Mouse (Mus musculus): ENCODE data around the gene 5031439G07Rik. TPM values are rescaled to one million over a fixed set of nuclear protein-coding genes. Genes with fewer than 3 reads are reported as not detected.

Gene 5031439G07Rik
- polyA plus RNA-seq, 1 experiment from 2014 or later: 5.0 TPM

- 84% methylated on average over 4 of the region's 4 CpGs for WGBS
- Histone ChIP-seq H3K9ac (no peak overlapping the region), H3K4me3 (no peak overlapping the region), H3K36me3 (peaks cover 15% of the 10 kb centered on the region; the same call in 1 of the 2 replicates), H3K4me1 (replicated peaks) (peaks cover 10% of the 10 kb centered on the region), H3K27ac (no peak overlapping the region), H3K4me2 (no peak overlapping the region), H3K9me3 (replicated peaks) (no peaks in the 10 kb centered on the region), H3K27me3 (no peaks in the 10 kb centered on the region)
- ATAC-seq (replicated peaks; ENCODE audit: insufficient number of reproducible peaks, insufficient read depth, low FRiP score, low read depth): no peak
Measured at GRCm38 (mm10) chr15:84950053-84950452, 38.3 kb downstream of the 5031439G07Rik start.

- 33% methylated on average over 14 of the region's 14 CpGs for WGBS
- H3K4me1 ChIP-seq (replicated peaks): peaks cover 17% of the 10 kb centered on the region
- no peaks in the 10 kb centered on the region for H3K27me3 ChIP-seq
- peaks cover 15% of the 10 kb centered on the region; the same call in 1 of the 2 replicates for H3K36me3 ChIP-seq
- no peak overlapping the region for H3K4me3 ChIP-seq
- H3K27ac ChIP-seq: no peak overlapping the region
- H3K4me2 ChIP-seq: no peak overlapping the region
- no peaks in the 10 kb centered on the region for H3K9me3 ChIP-seq (replicated peaks)
- 0 out of 2 replicates have a peak, but pooled peaks have one; percentile 32 for ATAC-seq (replicated peaks; ENCODE audit: insufficient number of reproducible peaks, insufficient read depth, low FRiP score, low read depth)
- no peak overlapping the region for H3K9ac ChIP-seq
Measured at GRCm38 (mm10) chr15:84948990-84949389, 39.4 kb downstream of the 5031439G07Rik start.

- Histone ChIP-seq H3K4me2 (no peak overlapping the region), H3K27ac (no peak overlapping the region), H3K27me3 (no peaks in the 10 kb centered on the region), H3K9me3 (replicated peaks) (no peaks in the 10 kb centered on the region), H3K36me3 (peaks cover 27% of the 10 kb centered on the region), H3K4me3 (no peak overlapping the region), H3K9ac (no peak overlapping the region), H3K4me1 (replicated peaks) (peaks cover 22% of the 10 kb centered on the region)
- no peak for ATAC-seq (replicated peaks; ENCODE audit: insufficient number of reproducible peaks, insufficient read depth, low FRiP score, low read depth)
- 75% methylated on average over 5 of the region's 5 CpGs for WGBS
Measured at GRCm38 (mm10) chr15:84944319-84944718, 44.0 kb downstream of the 5031439G07Rik start.

- no peak overlapping the region for H3K4me2 ChIP-seq
- no peak for ATAC-seq (replicated peaks; ENCODE audit: insufficient number of reproducible peaks, insufficient read depth, low FRiP score, low read depth)
- H3K9ac ChIP-seq: no peak overlapping the region
- H3K4me1 ChIP-seq (replicated peaks): peaks cover 12% of the 10 kb centered on the region
- peaks cover 43% of the 10 kb centered on the region for H3K36me3 ChIP-seq
- H3K27me3 ChIP-seq: no peaks in the 10 kb centered on the region
- 57% methylated on average over 11 of the region's 11 CpGs for WGBS
- no peak overlapping the region for H3K27ac ChIP-seq
- H3K9me3 ChIP-seq (replicated peaks): no peaks in the 10 kb centered on the region
- no peak overlapping the region for H3K4me3 ChIP-seq
Measured at GRCm38 (mm10) chr15:84942647-84943285, 45.6 kb downstream of the 5031439G07Rik start.

GRCm38 (mm10) chr15:84940102-84940501 lies 48.2 kb downstream of the 5031439G07Rik start:
- H3K4me3 ChIP-seq: no peak overlapping the region
- H3K9me3 ChIP-seq (replicated peaks): no peaks in the 10 kb centered on the region
- no peak overlapping the region for H3K9ac ChIP-seq
- peaks cover 70% of the 10 kb centered on the region for H3K36me3 ChIP-seq
- WGBS: 62% methylated on average over 12 of the region's 12 CpGs
- H3K4me2 ChIP-seq: no peak overlapping the region
- no peaks in the 10 kb centered on the region for H3K27me3 ChIP-seq
- peaks cover 12% of the 10 kb centered on the region for H3K4me1 ChIP-seq (replicated peaks)
- 0 out of 2 replicates have a peak, but pooled peaks have one; percentile 37 for ATAC-seq (replicated peaks; ENCODE audit: insufficient number of reproducible peaks, insufficient read depth, low FRiP score, low read depth)
- H3K27ac ChIP-seq: no peak overlapping the region

- no peaks in the 10 kb centered on the region for H3K4me1 ChIP-seq (replicated peaks)
Measured at GRCm38 (mm10) chr15:84934901-84935300, 53.5 kb downstream of the 5031439G07Rik start.

GRCm38 (mm10) chr15:84932351-84932750 lies 56.0 kb downstream of the 5031439G07Rik start:
- ATAC-seq (replicated peaks; ENCODE audit: insufficient number of reproducible peaks, insufficient read depth, low FRiP score, low read depth): no peak

More at GRCm38 (mm10) chr15:84934901-84935300, 53.5 kb downstream of the 5031439G07Rik start:
- Histone ChIP-seq H3K4me2 (no peak overlapping the region), H3K9ac (no peak overlapping the region), H3K4me3 (no peak overlapping the region), H3K27ac (no peak overlapping the region), H3K36me3 (peaks cover 95% of the 10 kb centered on the region), H3K9me3 (replicated peaks) (no peaks in the 10 kb centered on the region), H3K27me3 (no peaks in the 10 kb centered on the region)
- ATAC-seq (replicated peaks; ENCODE audit: insufficient number of reproducible peaks, insufficient read depth, low FRiP score, low read depth): no peak
- WGBS: 88% methylated on average over 16 of the region's 16 CpGs

GRCm38 (mm10) chr15:84925495-84926018 lies 62.8 kb downstream of the 5031439G07Rik start:
- Histone ChIP-seq H3K27ac (no peak overlapping the region), H3K27me3 (no peaks in the 10 kb centered on the region), H3K4me3 (no peak overlapping the region), H3K4me2 (peak overlapping the region; percentile 71), H3K9ac (no peak overlapping the region), H3K4me1 (replicated peaks) (peaks cover 27% of the 10 kb centered on the region), H3K36me3 (peaks cover 33% of the 10 kb centered on the region), H3K9me3 (replicated peaks) (no peaks in the 10 kb centered on the region)
- no peak for ATAC-seq (replicated peaks; ENCODE audit: insufficient number of reproducible peaks, insufficient read depth, low FRiP score, low read depth)
- 63% methylated on average over 1 of the region's 1 CpGs for WGBS

More at GRCm38 (mm10) chr15:84932351-84932750, 56.0 kb downstream of the 5031439G07Rik start:
- Histone ChIP-seq H3K27me3 (no peaks in the 10 kb centered on the region), H3K4me1 (replicated peaks) (no peaks in the 10 kb centered on the region), H3K9me3 (replicated peaks) (no peaks in the 10 kb centered on the region), H3K9ac (no peak overlapping the region), H3K36me3 (peaks cover 94% of the 10 kb centered on the region), H3K27ac (no peak overlapping the region), H3K4me2 (no peak overlapping the region), H3K4me3 (no peak overlapping the region)
- WGBS: 76% methylated on average over 5 of the region's 5 CpGs

GRCm38 (mm10) chr15:84924781-84925315 lies 63.5 kb downstream of the 5031439G07Rik start:
- WGBS: 7% methylated on average over 9 of the region's 9 CpGs
- H3K9me3 ChIP-seq (replicated peaks): no peaks in the 10 kb centered on the region
- H3K4me2 ChIP-seq: peak overlapping the region; percentile 71
- peaks cover 26% of the 10 kb centered on the region for H3K36me3 ChIP-seq
- H3K4me1 ChIP-seq (replicated peaks): peaks cover 27% of the 10 kb centered on the region
- H3K4me3 ChIP-seq: peak overlapping the region; percentile 95
- peak overlapping the region; percentile 97 for H3K9ac ChIP-seq
- no peaks in the 10 kb centered on the region for H3K27me3 ChIP-seq
- ATAC-seq (replicated peaks; ENCODE audit: insufficient number of reproducible peaks, insufficient read depth, low FRiP score, low read depth): no peak
- peak overlapping the region; percentile 2; the same call in 1 of the 2 replicates for H3K27ac ChIP-seq

- H3K9me3 ChIP-seq (replicated peaks): no peaks in the 10 kb centered on the region
- H3K4me3 ChIP-seq: peak overlapping the region; percentile 95
- peaks cover 27% of the 10 kb centered on the region for H3K4me1 ChIP-seq (replicated peaks)
- peaks cover 14% of the 10 kb centered on the region for H3K36me3 ChIP-seq
- H3K27me3 ChIP-seq: no peaks in the 10 kb centered on the region
- H3K27ac ChIP-seq: peak overlapping the region; percentile 92
- ATAC-seq (replicated peaks; ENCODE audit: insufficient number of reproducible peaks, insufficient read depth, low FRiP score, low read depth): peak; percentile 73
- WGBS: under 1% methylated on average over 68 of the region's 68 CpGs
- H3K4me2 ChIP-seq: peak overlapping the region; percentile 71
- peak overlapping the region; percentile 97 for H3K9ac ChIP-seq
Measured at GRCm38 (mm10) chr15:84923508-84924181, 64.7 kb downstream of the 5031439G07Rik start.

GRCm38 (mm10) chr15:84922884-84923507 lies 65.4 kb downstream of the 5031439G07Rik start, which contains the start of gene Nup50:
Gene Nup50 (plus strand): TSS chr15:84923411.
- H3K27ac ChIP-seq: peak within 1 kb of the TSS; percentile 92
- under 1% methylated on average over 60 of the region's 60 CpGs for WGBS

More at GRCm38 (mm10) chr15:84922884-84923507, 65.4 kb downstream of the 5031439G07Rik start, which contains the start of gene Nup50:
- Histone ChIP-seq H3K27me3 (no peaks in the 10 kb centered on the region), H3K4me1 (replicated peaks) (peaks cover 27% of the 10 kb centered on the region), H3K36me3 (peaks cover 9% of the 10 kb centered on the region), H3K9me3 (replicated peaks) (no peaks in the 10 kb centered on the region), H3K9ac (peak within 1 kb of the TSS; percentile 97), H3K4me3 (peak within 1 kb of the TSS; percentile 95), H3K4me2 (peak within 1 kb of the TSS; percentile 71)
- ATAC-seq (replicated peaks; ENCODE audit: insufficient number of reproducible peaks, insufficient read depth, low FRiP score, low read depth): peak; percentile 90
